Mouse (Mus musculus) left cerebral cortex, adult 11 months (tissue): ENCODE measurements at regions not wholly inside any gene's neighbourhood (a gene's known extent, or its start where the extent isn't known, plus 50 kb on each side); places are given as distances from the start of the nearest gene placed in this dataset.

Experiments
- DNase-seq: peaks from one replicate; pipeline ENCODE4 v3.0.0; 2022; ENCODE audit warnings: low spot score

DNA sequence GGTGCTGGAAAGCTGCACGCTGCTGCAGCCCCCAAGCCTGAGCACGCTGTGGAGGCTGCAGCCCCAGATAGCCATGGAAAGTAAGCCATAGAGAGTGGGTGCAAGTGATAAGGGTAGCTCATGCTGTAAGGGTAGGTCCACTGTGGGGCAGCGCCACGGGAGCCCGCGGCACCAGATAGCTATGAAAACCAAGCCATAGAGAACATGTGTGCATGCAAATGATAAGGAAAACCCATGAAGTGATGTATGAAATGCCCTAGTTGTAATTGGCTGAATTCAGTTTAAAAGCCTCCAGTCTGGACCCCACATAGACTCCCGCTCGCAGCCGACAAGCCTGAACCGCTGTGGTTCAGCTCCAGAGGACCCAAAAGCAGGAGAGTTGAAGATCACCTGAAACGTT is 58.8 kb upstream of the L3mbtl3 start:
- DNase-seq: no peak

DNA sequence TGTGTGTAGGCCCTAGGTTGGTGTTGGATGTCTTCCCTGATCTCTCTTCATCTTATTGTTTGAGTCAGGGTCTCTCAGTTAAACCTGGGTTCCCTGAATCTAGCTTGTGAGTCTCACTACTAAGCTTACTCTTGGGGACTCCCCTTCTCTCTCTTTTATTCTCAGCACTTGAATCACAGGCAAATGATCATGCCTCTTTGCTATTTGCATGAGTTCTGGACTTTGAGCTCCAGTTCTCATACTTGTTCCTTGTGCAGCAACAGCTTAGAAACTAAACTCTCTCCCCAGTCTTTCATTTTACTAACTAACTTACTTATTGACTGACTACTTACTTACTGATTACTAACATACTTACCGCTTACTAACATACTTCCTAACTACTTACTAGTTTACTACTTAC is 64.9 kb upstream of the L3mbtl3 start:
- no peak for DNase-seq

DNA sequence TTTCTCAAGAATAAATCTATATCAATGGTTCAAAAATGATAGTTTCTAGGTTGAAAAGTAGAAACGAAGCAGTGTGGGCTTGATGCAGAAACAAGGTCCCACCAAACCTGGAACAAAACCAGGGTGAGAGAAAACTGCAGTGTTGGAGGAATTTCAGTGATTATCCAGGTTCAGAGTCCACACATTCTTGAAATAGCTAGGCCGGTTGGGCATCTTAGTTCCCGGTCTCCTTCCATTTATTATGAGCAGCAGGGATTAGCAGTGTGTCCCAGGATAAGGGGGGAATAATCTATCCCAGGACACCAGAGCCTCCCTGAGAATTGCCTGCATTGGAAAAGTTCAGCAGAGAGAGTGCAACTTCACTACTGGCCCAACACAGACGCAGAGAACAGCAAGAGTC is 108.5 kb upstream of the L3mbtl3 start:
- no peak for DNase-seq

DNA sequence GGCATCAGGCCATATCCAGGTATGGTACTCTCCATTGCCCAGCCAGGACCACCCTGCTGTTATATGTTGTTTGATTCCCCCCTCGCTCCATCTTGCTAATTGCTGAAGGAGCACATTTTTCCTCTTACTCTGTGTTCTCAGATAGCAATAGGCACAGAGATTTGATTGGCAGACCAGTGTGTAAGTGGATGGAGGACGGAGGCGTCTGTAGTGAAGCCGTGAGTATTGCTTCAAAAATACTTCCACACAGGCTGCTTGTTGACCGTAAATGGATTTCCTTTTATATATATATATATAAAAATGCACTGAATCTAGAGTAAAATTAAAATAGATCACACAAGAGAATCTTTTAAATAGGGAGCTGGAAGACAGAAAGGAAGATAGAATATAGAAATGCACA is 115.6 kb upstream of the L3mbtl3 start:
- DNase-seq: no peak

DNA sequence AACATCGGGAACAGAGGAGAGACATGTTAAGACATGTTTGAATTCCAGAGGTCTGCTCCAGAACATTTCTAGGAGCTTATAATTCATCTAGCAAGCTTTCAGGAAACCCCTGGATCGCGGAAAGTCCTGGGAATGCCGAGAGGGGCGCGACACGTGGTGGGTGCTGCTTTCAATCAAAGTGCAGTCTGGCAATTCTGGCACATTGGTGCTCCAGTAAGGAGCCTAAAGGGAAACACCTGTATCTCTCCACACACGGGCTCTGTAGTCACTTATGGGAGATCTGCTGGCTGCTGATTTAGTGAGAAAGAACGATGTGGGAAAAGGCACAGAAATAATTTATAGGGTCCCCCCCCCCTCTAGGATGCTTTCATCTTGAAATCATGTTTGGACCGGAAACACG is 116.4 kb upstream of the L3mbtl3 start:
- no peak for DNase-seq

DNA sequence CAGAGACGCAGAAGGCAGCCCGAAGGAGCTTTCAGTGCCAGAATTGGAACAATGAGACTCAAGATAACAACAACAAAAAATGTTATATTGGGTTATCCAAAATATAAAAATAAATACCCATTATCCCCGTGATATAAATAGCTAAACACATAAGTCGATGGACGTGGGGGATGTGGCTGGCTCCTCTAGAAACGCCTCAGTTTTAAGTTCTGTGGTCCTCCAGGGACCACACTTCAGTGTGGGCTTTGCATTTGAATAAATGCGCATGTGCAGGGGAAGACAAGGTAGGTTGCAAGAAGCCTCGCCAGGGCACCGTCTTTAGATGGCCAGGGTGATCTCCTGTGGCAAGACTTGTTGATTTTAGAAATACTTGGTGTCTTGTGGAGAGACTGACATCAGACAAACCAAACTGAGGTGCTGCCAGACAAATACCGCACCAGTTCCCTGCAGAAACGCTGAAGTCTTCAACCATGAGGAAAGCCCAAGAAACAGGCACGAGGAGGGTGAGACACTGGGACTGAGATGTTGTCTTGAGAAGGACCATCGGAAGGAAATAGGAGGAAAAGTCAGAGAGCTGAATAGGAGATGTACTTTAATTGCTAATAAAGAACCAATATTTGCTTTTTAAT is 117.2 kb upstream of the L3mbtl3 start:
- no peak for DNase-seq

DNA sequence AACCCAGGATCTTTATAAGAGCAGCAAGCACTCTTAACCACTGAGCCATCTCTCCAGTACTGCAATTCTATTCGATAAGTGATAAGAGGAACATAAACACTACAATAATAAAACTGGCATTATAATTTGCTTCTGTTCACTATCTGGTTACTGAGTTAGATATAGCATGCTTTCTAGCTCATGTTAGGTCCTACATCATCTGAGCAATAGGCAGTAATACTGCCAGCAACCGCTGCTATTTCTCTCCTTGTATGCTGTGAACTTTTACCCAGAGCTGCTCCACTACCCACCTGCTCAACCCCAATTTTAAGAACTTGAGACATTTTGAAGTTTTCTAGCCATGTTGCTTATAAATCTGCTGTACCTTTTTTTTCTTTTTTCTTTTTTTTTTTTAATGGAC is 118.0 kb upstream of the L3mbtl3 start:
- DNase-seq: no peak

DNA sequence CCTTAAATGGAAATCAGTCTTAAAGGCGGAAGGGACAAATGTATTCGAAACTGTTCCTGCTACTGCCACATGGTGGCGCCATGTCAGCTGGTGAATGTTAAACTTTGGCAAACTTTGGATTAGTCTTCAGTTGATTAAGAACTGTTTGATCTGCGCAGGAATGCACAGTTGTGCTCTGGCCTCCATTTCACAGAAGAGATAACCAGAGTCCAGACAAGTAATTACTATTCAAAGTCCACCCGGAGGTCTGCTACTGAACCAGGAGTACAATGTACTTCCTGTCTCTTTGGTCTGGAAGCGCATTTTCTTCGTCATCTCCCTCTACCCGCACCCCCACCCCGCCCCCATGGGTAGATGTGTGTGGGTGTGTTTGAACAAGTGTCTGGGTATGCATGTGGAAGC is 118.6 kb upstream of the L3mbtl3 start:
- no peak for DNase-seq

DNA sequence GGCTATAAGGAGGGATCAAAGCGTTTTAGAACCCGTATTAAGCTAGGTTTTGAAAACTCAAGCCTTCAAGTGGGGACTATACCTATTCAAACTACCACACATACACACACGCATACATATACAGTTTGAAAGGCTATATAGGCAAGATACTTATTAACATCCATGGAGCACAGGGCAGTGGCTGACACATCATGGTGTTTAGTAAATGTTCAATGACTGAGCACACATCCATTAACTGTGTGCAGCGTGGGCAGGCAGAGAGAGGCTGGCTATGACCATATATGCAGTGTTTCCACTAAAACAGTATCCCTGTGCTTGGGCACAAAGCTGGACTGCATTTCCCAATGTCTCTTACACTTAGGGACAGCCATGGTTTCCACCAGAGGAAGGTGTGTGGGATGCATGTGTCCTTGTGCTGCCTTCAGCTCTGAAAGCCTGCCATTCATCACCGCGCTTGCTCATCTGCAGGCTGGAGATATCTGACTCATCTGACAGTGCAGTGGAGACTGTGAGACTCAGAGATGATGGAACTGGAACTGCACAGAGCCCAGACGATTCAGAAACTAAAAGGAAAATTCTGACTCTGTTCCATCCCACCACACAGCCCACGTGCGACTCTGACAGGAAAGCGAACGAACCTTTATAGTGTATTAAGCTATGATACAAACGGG is 124.6 kb upstream of the L3mbtl3 start:
- peak; percentile 11 for DNase-seq

DNA sequence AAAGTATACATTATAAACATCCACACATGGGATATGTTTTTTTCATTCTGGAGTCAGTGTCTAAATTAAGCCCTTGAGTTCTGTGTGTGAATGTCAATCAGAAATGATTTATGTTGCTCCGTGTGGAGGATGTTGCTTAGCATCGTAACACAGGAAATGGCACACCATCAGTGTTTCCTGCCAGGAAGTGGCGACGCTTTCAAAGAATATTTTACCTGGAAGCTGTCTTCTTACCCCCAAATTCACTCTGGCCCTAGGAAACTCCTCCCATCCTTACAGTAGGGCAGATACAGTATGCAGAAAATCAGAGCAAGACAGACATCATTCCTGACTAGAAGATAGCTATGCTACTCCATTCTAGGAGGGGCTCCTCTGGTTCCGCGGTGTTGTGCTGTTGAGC is 145.1 kb upstream of the L3mbtl3 start:
- no peak for DNase-seq

DNA sequence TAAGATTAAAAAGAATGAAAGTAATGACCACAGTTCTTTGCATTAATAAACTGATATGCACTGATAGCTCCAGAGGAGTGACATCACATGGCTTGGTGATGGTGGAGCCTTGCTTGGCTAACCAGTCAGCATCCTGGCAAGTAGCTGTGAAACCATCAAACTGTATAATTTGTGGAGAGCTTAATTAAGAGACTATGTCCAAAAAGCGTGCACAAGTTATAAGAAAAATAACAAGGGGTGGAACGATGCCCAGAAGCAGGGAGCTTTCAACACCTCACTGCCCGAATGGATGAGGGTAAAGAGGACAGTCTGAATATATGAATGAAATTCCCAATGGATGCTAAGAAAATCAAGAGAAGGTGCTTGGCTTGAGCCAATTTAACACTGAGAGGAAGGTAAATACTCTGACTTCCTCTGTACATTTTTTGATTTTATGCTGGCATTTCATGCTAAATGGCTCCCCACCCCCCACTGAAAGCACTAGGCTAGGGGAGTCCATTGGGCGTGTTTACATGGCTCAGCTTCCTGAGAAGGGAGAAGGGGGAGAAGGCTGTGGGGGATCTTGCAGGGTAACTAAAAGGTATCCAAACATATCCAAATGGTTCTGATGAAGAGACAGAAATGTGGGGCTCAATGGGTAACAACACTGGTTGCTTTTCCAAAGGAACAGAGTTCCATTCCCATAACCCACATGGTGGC is 150.2 kb upstream of the L3mbtl3 start:
- DNase-seq: no peak

DNA sequence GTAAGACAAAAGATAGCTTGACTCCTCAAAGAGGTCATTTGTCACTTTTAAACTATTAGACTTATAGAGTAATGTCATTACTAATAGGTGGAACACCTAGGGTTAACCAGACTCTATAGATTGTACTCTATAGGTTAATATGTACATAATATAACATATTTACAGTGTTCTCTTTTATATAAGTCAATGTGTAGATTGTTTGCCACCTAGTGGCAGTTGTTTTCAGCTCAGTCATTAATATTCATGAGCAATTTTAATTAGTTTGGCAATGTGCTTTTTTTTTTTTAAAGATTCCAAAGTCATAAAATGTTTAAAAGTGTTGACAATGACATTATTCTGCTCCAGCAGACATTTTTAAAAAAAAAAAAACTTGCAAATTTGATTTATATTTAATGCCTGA is 164.4 kb upstream of the L3mbtl3 start:
- no peak for DNase-seq

DNA sequence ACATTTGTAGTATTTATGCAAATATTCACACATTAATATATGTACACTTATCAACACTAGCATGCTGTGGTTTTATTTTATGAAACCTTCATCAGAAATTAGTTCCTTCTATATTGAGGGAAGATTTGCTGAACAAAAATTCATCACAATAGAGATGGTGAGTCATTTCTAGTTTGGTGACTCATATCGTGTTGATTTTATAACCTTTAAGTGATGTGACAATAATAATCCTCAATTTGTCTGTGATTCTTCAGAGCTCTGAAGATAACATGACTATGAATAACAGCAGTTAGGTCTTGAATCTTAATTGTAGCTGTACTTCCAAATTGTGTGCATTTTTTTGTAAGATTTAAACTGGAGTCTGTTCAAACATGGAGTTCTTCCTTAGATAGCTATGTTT is 168.3 kb upstream of the L3mbtl3 start:
- no peak for DNase-seq

DNA sequence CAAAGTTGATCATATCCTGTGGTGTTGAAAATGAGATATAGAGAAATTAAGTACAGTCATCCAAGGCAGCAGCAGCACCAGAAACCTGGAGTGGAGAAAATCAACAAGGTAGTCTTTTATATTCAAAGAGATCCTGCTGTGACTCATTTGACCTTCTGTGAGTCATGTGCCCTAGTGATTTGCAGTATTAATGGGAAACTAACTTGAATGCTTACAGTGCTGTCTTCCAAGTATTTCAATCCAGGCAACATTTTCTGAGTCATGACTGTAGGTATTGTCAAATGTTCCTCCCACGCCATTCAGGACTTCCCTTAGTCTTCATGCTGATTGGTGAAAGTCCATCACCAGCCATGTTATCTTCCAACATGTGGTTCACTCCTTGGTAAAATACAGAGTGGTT is 169.0 kb upstream of the L3mbtl3 start:
- no peak for DNase-seq

DNA sequence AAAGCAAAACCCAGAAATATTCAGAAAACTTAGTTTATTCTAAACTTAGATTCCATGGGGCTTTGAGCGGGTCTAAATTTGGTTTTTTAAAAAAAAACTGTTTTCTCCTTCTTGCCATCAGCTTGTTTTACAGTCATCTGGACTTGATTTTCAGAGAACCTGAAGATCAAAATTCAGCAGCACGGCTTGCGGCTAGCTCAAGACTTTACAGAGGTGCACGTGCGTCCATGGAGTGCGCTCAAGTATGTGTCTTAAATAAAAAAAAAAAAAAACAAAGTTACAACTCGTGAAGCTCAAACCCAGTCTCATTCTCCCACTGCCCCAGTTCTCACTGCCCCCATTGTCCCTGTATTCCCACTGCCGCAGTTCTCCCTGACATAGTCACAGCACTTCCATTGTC is 180.5 kb upstream of the L3mbtl3 start:
- no peak for DNase-seq

DNA sequence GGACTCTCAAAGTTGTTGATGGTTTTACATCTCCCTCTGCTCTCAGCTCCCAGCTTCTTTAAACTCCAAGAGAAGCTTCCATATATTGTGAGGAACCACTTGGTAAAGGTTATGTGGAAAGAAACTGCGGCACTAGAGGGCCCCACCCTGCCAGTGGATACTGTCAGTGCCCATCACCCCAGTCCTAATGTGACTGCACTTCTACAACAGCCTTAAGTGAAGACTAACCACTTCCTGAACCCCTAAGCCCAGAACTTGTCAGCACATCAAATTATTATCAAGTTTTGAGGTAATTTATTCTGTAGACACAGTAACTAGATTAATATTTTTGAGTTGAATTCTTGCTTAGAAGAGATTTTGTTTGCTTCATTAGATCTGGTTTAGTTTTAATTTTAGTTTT is 182.3 kb upstream of the L3mbtl3 start:
- DNase-seq: no peak

DNA sequence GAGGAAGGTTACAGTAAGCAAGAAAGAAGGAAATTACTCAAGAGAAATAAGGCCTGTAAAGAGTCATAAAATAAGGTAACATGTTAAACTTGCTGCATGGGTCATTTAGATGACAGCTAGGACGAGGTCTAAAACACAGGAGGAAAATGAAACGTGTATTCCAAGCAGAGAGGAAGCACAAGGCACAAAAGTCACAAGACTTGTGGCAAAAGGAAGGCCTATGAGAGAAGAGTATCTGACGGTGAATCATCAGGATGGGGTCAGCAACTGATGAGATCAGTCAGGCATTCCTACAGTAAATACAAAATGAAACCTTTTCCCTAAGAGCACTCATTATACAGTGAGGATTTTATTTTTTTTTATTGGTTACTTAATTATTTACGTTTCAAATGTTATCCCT is 183.6 kb upstream of the L3mbtl3 start:
- DNase-seq: no peak

DNA sequence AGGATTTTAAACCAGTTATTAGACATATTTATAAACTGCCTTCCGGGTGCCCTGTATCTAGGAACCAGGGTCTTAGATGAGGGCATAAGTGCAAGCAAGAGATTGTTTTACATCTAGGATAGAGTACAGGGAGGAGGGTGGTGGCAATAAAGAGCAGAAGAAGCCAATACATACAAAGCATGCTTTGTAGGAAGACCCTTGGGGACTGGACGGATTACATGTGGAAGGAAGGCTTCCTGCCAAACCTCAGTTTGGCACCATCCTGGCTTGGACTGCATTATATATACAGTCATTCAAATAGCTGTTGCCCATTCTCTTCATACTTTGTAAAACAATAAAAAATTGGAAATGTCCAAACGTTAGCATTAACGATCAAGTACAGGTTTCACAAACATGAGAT is 184.7 kb upstream of the L3mbtl3 start:
- DNase-seq: no peak

DNA sequence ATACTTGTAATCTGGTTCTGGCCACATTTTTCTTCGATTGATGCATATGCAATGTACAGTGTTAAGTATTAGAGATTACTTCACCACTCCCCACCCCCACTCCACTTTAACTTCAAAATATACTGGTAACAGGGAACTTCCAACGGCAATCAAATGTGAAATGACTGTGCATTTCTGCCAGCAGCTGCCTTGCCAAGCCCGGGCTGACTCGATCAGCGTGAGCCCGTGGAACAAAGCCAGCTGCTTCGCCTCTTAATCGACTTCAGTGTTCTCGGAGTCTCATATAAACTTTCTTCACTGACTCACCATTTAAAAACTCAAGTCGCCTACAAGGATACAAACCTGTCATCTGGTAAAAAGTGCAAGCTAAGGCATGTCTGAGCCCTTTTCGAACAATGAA is 188.7 kb upstream of the L3mbtl3 start:
- DNase-seq: peak; percentile 2

DNA sequence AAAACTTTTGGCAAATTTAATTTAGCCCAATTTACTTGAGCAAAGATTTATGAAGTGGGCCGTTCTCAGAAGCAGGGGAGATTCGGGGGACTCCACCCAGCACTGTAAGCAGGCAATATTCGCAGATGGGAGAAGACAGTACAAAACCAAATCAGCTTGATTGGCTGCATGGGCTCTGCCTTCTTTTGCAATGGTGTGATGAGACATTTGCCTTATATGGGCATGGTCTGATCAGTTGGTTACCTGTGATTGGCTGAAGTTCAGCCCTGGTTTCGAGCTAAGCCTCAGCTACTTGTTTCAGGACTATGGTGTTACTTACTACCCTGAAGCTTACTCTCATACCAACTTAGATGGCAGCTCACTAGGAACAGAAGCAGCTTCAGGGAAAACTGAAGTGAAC is 185.6 kb upstream of the Arhgap18 start:
- DNase-seq: no peak

DNA sequence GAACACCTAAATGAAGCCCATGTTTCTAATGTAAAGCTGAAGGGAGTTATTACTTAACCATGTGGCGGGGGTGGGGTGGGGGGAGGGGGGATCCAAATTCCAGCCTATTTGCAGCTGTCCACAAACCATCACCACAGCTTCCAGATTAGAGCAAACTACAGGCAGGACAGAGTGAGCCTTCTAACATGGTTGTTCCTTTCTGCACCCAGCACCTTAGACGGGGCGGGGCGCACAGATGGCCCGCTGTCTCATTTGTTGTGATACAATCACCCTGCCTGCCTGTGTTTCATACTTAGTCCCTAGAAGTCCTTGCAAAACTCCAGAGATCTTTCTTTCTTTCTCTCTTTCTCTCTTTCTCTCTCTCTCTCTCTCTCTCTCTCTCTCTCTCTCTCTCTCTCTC is 182.8 kb upstream of the Arhgap18 start:
- DNase-seq: no peak

DNA sequence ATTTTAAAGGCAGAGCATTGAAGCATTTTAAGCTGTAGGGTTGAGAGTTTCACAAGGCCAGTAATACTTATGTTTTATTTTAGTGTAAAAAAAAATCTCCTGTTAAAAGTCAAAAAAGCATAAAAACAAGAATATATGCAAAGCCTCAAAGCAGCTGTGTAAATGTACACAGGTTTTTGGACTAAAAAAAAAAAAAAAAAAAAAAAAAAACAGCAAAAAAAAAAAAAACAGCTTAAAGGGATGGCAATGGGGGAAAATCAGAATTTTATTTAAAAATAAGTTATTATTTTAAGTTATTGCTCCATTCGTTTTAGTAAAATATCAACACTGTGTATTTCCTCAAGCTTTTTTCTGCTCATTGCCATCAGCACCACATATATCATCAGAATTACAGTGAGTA is 181.8 kb upstream of the Arhgap18 start:
- DNase-seq: no peak

DNA sequence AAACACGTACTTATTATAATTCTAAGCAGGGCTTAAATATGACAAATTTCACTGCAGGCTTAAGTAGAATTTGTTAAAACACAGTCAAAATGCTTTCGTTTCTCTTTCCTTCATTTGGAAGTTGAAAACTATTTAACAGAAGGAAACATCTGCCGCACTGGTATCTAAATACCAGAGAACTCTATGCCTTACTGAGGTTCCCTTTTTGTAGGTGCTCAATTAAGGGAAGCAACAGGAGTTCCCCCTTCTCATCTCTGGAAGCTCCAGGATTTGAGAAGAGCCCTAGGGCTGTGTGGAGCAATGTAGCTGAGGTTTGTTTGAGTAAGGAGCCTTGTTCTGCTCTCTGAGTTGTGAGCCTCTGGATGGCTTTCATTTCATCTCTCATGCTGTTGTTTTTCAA is 177.1 kb upstream of the Arhgap18 start:
- no peak for DNase-seq

DNA sequence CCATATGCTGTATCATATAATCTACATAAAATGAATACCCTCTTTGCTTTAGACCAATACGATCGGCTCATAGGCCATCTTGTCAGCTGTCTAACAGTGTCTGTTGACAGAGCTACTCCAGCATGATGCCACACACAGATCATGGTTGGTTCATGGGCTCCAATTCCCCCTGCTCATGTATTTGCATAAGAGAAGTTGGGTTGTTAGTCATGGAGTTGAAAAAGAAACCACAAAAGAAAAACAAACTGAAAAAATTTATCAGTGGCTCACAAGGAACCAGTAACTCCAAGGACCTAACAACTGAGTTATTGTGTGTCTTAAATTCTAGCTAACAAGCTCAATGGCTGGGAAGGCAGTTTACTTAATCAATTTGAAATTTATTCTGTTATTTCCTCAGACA is 176.1 kb upstream of the Arhgap18 start:
- DNase-seq: no peak
